Mouse (Mus musculus) small intestine, adult 2 months (tissue): ENCODE measurements around the gene Slc25a43.

Experiments used
- CTCF ChIP-seq: fragments of 200-500 bp; IDR thresholded peaks from 2 replicates; pipeline ENCODE4 v1.5.1; 2012; ENCODE audit warnings: low read depth, mild to moderate bottlenecking, control low read depth, inconsistent platforms, low read length, moderate library complexity, mixed read lengths; ENCODE audit not compliant: insufficient replicate concordance, insufficient read length; ENCODE audit errors: extremely low read depth
- POLR2A ChIP-seq: fragments of 200-500 bp; IDR thresholded peaks from 2 replicates; pipeline ENCODE4 v1.6.1; 2012; ENCODE audit warnings: low read depth, mild to moderate bottlenecking, control low read depth, inconsistent platforms, low read length, moderate library complexity

DNA sequence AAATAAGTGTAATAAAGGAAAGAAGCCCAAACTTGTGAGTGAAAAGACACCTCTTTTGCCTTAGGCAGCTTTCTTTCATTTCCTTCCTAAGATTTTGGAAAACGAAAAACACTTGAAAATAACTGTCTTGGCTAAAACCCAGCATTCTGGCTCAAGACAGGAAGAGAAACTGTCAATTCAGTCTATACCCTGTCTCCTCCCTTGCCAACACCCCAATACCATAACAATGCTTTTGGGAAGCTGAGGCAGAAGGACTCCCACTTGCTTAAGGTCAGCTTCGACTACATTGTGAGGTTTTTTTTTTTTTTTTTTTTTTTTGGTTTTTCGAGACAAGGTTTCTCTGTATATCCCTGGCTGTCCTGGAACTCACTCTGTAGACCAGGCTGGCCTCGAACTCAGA lies 72.0 kb downstream of the Slc25a43 start:
- no peak for TF ChIP-seq CTCF
- TF ChIP-seq POLR2A, result no peak
